Mouse (Mus musculus): ENCODE data around the gene Smyd3.

GRCm38 (mm10) chr1:179116729-179117663 is 400.8 kb downstream of the Smyd3 start:
- TF ChIP-seq GATA1 (IDR thresholded peaks at IDR 0.05; ENCODE audit: borderline replicate concordance, low read length) (no peak), CTCF (IDR thresholded peaks at IDR 0.05; ENCODE audit: low read depth, low read length) (no peak)

Measured in G1E (cell line).